9 mouse cellular contexts compared by ENCODE assay signal in genomic region chr8:85220992-85221391, GRCm38 (mm10). TPM values are rescaled to one million over a fixed set of nuclear protein-coding genes. Genes with fewer than 3 reads are reported as not detected.
A peak's percentile ranks its signal among the peaks of the same experiment; 100 is the strongest.
DNase-seq lines count a peak whose midpoint lies in the region; ATAC-seq lines count a peak whose summit lies in the region.
"Had no signal": no experiment of that assay in that cellular context is flagged by ENCODE, and none has a peak within 500 bp of the region (broad histone marks: within the 10 kb centered on the region; RNA-seq: fewer than 3 reads in every experiment).

No protein-coding gene starts in this region.

- no peaks in the 10 kb centered on the region for H3K9me3 ChIP-seq in intestine, embryonic 14.5 days (ENCODE audit: control insufficient read depth, low read length)
- no peaks in the 10 kb centered on the region for H3K9me3 ChIP-seq in intestine, embryonic 15.5 days
- H3K9me3 ChIP-seq: hindbrain, embryonic 15.5 days had no signal

- H3K9ac ChIP-seq in intestine, embryonic 14.5 days (ENCODE audit: low read length) = no peak overlapping the region
- no peak overlapping the region for H3K9ac ChIP-seq in intestine, embryonic 15.5 days
- H3K9ac ChIP-seq: hindbrain, embryonic 15.5 days had no signal

- H3K27me3 ChIP-seq in intestine, embryonic 14.5 days (replicated peaks; ENCODE audit: control insufficient read depth, insufficient read depth, low read length) = no peaks in the 10 kb centered on the region
- no peaks in the 10 kb centered on the region for H3K27me3 ChIP-seq in intestine, embryonic 15.5 days (replicated peaks)
- H3K27me3 ChIP-seq: hindbrain, embryonic 15.5 days had no signal

- no peak overlapping the region for H3K4me3 ChIP-seq in intestine, embryonic 14.5 days (ENCODE audit: low read depth, low read length)
- no peak overlapping the region for H3K4me3 ChIP-seq in intestine, embryonic 15.5 days (replicated peaks)
- H3K4me3 ChIP-seq: hindbrain, embryonic 15.5 days had no signal

- no peaks in the 10 kb centered on the region for H3K4me1 ChIP-seq in intestine, embryonic 14.5 days (replicated peaks; ENCODE audit: control insufficient read depth, insufficient read depth, low read length)
- H3K4me1 ChIP-seq in intestine, embryonic 15.5 days (replicated peaks) = no peaks in the 10 kb centered on the region
- H3K4me1 ChIP-seq: hindbrain, embryonic 15.5 days had no signal

- H3K36me3 ChIP-seq in intestine, embryonic 14.5 days (ENCODE audit: control insufficient read depth, insufficient read depth, low read length) = no peaks in the 10 kb centered on the region
- no peaks in the 10 kb centered on the region for H3K36me3 ChIP-seq in intestine, embryonic 15.5 days
- H3K36me3 ChIP-seq: hindbrain, embryonic 15.5 days had no signal

- no peak for ATAC-seq in intestine, embryonic 14.5 days (replicated peaks; ENCODE audit: low FRiP score, low TSS enrichment, low read depth)
- no peak for ATAC-seq in intestine, embryonic 15.5 days

- no peak for DNase-seq in intestine, embryonic 14.5 days (ENCODE audit: low spot score)
- peak; percentile 9 for DNase-seq in forelimb bud, embryonic 11.5 days (ENCODE audit: low read depth, low spot score)
- peak; percentile 35 for DNase-seq in kidney, postnatal 14 days
- peak; percentile 32 for DNase-seq in lung, postnatal 36 days
- no peak for DNase-seq in thymus, postnatal 36 days
- DNase-seq in layer of hippocampus, adult 18-20 months (ENCODE audit: low spot score in 2 of 2) = no peak
- DNase-seq in ovary, postnatal 36 days (ENCODE audit: low spot score) = no peak

- no peak overlapping the region for H3K4me2 ChIP-seq in intestine, embryonic 14.5 days (ENCODE audit: low read length)
- H3K4me2 ChIP-seq in intestine, embryonic 15.5 days (replicated peaks) = no peak overlapping the region
- H3K4me2 ChIP-seq: hindbrain, embryonic 15.5 days had no signal

- H3K27ac ChIP-seq in intestine, embryonic 14.5 days (ENCODE audit: low read depth) = peak overlapping the region; percentile 18; the same call in 1 of the 2 replicates
- H3K27ac ChIP-seq in intestine, embryonic 15.5 days = no peak overlapping the region
- H3K27ac ChIP-seq: hindbrain, embryonic 15.5 days had no signal

- 48% methylated on average over 6 of the region's 6 CpGs for WGBS in intestine, embryonic 14.5 days
- 50% methylated on average over 6 of the region's 6 CpGs for WGBS in intestine, embryonic 15.5 days

RNA-seq across cellular contexts. Expression of gene Olfr371, which starts 4.8 kb away (rescaled TPM):
- polyA plus RNA-seq in intestine, embryonic 14.5 days (2014; fragmentation: Nextera tagmentation; extraction: Ambion mirVana) = not detected in 2 replicates
- not detected in 2 replicates for polyA plus RNA-seq in intestine, embryonic 15.5 days (2015; fragmentation: Nextera tagmentation; extraction: Ambion mirVana)
- total RNA-seq in layer of hippocampus, adult 18-20 months (2021) = not detected
- polyA plus RNA-seq: hindbrain, embryonic 15.5 days had no signal

Comparison
In these comparisons a context has a peak if more than half of its experiments do, and no peak if none do; other contexts are left out.
1. DNase-seq: peak in forelimb bud, embryonic 11.5 days (single experiment), kidney, postnatal 14 days (single experiment) and lung, postnatal 36 days (single experiment); none in intestine, embryonic 14.5 days (single experiment), thymus, postnatal 36 days (0 of 2), layer of hippocampus, adult 18-20 months (0 of 2) and ovary, postnatal 36 days (single experiment).